Mouse (Mus musculus) neural tube, embryonic 12.5 days (tissue): ENCODE data around the gene Krtap29-1. TPM values are rescaled to one million over a fixed set of nuclear protein-coding genes. Genes with fewer than 3 reads are reported as not detected.

ENCODE experiments used
- ATAC-seq: fragments of 200-750 bp; cut with Nextera tagmentation; 2 replicates; pipeline ENCODE4 v1.8.0; 2017; ENCODE audit warnings: low read depth, mild to moderate bottlenecking, moderate TSS enrichment, moderate library complexity; ENCODE audit not compliant: low FRiP score
- H3K27ac ChIP-seq: fragments of 300-500 bp; sonication (generic); 2 replicates; pipeline ENCODE4 v1.5.1; 2016
- H3K27me3 ChIP-seq: fragments of 300-500 bp; sonication (generic); replicated peaks from 2 replicates; pipeline ENCODE4 v1.6.1; 2016; ENCODE audit warnings: mild to moderate bottlenecking
- H3K36me3 ChIP-seq: fragments of 300-500 bp; sonication (generic); 2 replicates; pipeline ENCODE4 v1.6.1; 2016; ENCODE audit warnings: mild to moderate bottlenecking
- H3K4me1 ChIP-seq: fragments of 300-500 bp; sonication (generic); 2 replicates; pipeline ENCODE4 v1.6.1; 2016
- H3K4me2 ChIP-seq: fragments of 300-500 bp; sonication (generic); replicated peaks from 2 replicates; pipeline ENCODE4 v1.6.1; 2016; ENCODE audit warnings: mild to moderate bottlenecking
- H3K4me3 ChIP-seq: fragments of 300-500 bp; sonication (generic); 2 replicates; pipeline ENCODE4 v1.5.1; 2016
- H3K9ac ChIP-seq: fragments of 300-500 bp; sonication (generic); 2 replicates; pipeline ENCODE4 v1.6.1; 2016; ENCODE audit warnings: mild to moderate bottlenecking
- H3K9me3 ChIP-seq: fragments of 300-500 bp; sonication (generic); 2 replicates; pipeline ENCODE4 v1.6.1; 2016; ENCODE audit warnings: mild to moderate bottlenecking
- WGBS: fragments of 180-500 bp; shearing (Covaris S2); methylation state at CpG from one replicate; pipeline ENCODE4 v1.1.7; 2016; 5-methylcytosine and 5-hydroxymethylcytosine counted together
- polyA plus RNA-seq: library from polyadenylated mRNA; unstranded; fragments of >200 nt; fragmentation: Nextera tagmentation; extraction: Ambion mirVana; gene quantifications from 2 replicates; pipeline ENCODE4 v1.2.1, GENCODE M21; 2016

Krtap29-1 gene
- not detected in 2 replicates for polyA plus RNA-seq

- Histone ChIP-seq H3K27me3 (no peaks in the 10 kb centered on the region), H3K27ac (no peak within 1 kb of the TSS), H3K36me3 (no peaks in the 10 kb centered on the region), H3K4me3 (no peak within 1 kb of the TSS), H3K4me1 (no peaks in the 10 kb centered on the region), H3K9ac (no peak within 1 kb of the TSS), H3K4me2 (no peak within 1 kb of the TSS), H3K9me3 (0 out of 2 replicates have a peak, but pooled peaks cover 4% of the 10 kb centered on the region)
- no peak for ATAC-seq
- 59% methylated on average over 5 of the region's 5 CpGs for WGBS
These were observed at the start of gene Krtap29-1 for GRCm38 (mm10) chr11:99978953-99979352. Krtap29-1 (minus strand) TSS chr11:99979053.

DNA sequence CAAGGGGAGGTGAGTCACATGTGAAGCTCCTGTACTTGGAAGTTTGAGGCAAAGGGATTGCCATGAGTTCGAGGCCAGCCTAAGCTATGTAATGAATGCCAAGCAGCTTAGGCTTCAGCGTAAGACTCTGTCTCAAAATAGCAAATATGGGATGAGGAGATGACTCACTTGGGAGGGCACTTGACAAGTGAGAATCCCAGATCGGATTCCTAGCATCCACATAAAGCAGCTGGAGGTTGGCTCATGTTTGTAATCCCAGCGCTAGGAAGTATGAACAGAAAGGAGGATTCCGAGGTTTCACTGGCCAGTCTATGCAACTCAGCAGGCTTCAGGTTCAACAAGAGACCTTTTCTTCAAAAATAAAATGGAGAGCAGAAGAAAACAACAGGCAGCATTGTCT is 42.6 kb upstream of the Krtap29-1 start:
- Histone ChIP-seq H3K9ac (no peak overlapping the region), H3K4me1 (no peaks in the 10 kb centered on the region), H3K4me3 (no peak overlapping the region), H3K36me3 (no peaks in the 10 kb centered on the region), H3K27ac (no peak overlapping the region), H3K9me3 (no peaks in the 10 kb centered on the region), H3K27me3 (no peaks in the 10 kb centered on the region), H3K4me2 (no peak overlapping the region)
- no peak for ATAC-seq
- WGBS: 89% methylated on average over 5 of the region's 5 CpGs

DNA sequence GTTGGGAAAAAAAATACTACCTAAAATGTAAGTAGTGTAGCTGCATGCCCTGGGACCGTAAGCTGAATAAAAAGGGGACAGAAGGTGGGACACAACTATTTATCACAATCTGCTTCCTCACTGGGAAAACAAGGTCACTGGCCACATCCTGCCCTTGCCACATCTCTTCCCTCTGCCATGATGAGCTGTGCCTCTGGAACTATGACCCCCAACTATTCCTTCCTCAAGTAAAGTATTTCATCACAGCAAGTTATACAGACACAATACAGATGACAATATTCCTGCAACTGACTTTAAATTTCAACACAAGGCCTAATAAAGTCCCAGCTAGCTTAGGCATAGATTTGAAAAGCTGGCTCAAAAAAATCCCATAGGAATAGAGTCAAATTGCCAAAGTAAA is 40.6 kb upstream of the Krtap29-1 start:
- no peak overlapping the region for H3K4me3 ChIP-seq
- H3K36me3 ChIP-seq: no peaks in the 10 kb centered on the region
- H3K4me2 ChIP-seq: no peak overlapping the region
- no peaks in the 10 kb centered on the region for H3K4me1 ChIP-seq
- no peaks in the 10 kb centered on the region for H3K9me3 ChIP-seq
- H3K9ac ChIP-seq: no peak overlapping the region
- H3K27me3 ChIP-seq: no peaks in the 10 kb centered on the region
- no peak overlapping the region for H3K27ac ChIP-seq
- 91% methylated on average over 1 of the region's 1 CpGs for WGBS
- no peak for ATAC-seq

DNA sequence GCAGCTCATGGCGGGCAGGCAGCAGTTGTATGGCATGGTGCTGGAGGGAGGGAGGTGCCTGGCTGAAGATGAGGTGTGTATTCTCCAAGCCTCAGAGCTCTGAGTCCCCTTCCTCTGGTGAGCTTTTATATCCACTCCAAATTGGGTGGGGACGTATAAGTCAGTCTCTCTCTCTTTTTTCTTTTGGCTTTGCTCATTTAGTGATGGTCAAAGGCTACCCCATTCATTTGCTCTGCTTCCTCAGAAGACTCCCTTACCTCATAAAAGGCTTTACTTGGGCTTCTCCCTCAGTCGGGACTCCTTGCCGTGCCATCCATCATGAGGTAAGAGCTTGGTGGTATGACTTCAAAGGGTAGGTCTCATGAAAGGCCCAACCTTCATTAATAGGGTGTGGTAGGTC is 37.3 kb upstream of the Krtap29-1 start, which contains the start of gene Krt33a:
TSS of gene Krt33a (minus strand) at position 101 of the 400 bp plus-strand sequence.
- 68% methylated on average over 4 of the region's 4 CpGs for WGBS
- H3K4me3 ChIP-seq: no peak within 1 kb of the TSS

DNA sequence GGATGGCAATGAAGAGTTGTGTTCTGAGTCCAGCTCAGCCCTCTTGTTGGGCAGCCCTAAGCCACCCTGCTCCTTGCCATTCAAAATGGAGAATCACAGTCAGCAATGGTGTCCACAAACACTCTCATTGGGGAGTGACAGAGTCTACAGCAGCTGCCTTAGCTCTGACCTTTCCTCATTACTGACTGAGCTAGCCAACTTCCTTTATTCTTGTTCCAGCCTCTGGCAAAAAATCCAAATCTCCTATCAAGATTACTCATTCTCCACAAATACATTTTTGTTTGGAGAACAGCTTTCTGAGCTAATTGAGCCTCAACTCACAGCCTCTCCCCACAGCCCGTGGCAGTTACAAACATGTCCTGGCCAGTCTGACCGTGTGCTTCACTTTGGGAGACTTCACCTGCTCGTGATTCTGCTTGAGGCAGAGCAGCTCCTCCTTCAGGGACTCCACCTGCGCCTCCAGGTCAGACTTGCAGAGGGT is 34.9 kb upstream of the Krtap29-1 start:
- Histone ChIP-seq H3K4me2 (no peak overlapping the region), H3K9me3 (no peaks in the 10 kb centered on the region), H3K36me3 (no peaks in the 10 kb centered on the region), H3K4me3 (no peak overlapping the region), H3K9ac (no peak overlapping the region), H3K27me3 (no peaks in the 10 kb centered on the region), H3K27ac (no peak overlapping the region), H3K4me1 (no peaks in the 10 kb centered on the region)
- no peak for ATAC-seq
- WGBS: 85% methylated on average over 4 of the region's 4 CpGs

More for the DNA sequence above, 37.3 kb upstream of the Krtap29-1 start, which contains the start of gene Krt33a:
- Histone ChIP-seq H3K27ac (no peak within 1 kb of the TSS), H3K36me3 (no peaks in the 10 kb centered on the region), H3K4me2 (no peak within 1 kb of the TSS), H3K9ac (no peak within 1 kb of the TSS), H3K9me3 (no peaks in the 10 kb centered on the region), H3K4me1 (no peaks in the 10 kb centered on the region), H3K27me3 (no peaks in the 10 kb centered on the region)
- ATAC-seq: no peak

- 88% methylated on average over 5 of the region's 5 CpGs for WGBS
- no peak for ATAC-seq
- H3K36me3 ChIP-seq: no peaks in the 10 kb centered on the region
These were observed 31.8 kb upstream of the Krtap29-1 start for GRCm38 (mm10) chr11:100010682-100011081.

GRCm38 (mm10) chr11:100008336-100008735 is 29.5 kb upstream of the Krtap29-1 start:
- H3K27me3 ChIP-seq: no peaks in the 10 kb centered on the region
- H3K27ac ChIP-seq: no peak overlapping the region
- no peak for ATAC-seq
- no peak overlapping the region for H3K9ac ChIP-seq
- H3K4me2 ChIP-seq: no peak overlapping the region
- H3K4me3 ChIP-seq: no peak overlapping the region
- no peaks in the 10 kb centered on the region for H3K4me1 ChIP-seq
- H3K36me3 ChIP-seq: no peaks in the 10 kb centered on the region
- 80% methylated on average over 5 of the region's 5 CpGs for WGBS
- H3K9me3 ChIP-seq: no peaks in the 10 kb centered on the region

More at GRCm38 (mm10) chr11:100010682-100011081, 31.8 kb upstream of the Krtap29-1 start:
- Histone ChIP-seq H3K9ac (no peak overlapping the region), H3K27me3 (no peaks in the 10 kb centered on the region), H3K4me2 (no peak overlapping the region), H3K4me3 (no peak overlapping the region), H3K4me1 (no peaks in the 10 kb centered on the region), H3K27ac (no peak overlapping the region), H3K9me3 (no peaks in the 10 kb centered on the region)

DNA sequence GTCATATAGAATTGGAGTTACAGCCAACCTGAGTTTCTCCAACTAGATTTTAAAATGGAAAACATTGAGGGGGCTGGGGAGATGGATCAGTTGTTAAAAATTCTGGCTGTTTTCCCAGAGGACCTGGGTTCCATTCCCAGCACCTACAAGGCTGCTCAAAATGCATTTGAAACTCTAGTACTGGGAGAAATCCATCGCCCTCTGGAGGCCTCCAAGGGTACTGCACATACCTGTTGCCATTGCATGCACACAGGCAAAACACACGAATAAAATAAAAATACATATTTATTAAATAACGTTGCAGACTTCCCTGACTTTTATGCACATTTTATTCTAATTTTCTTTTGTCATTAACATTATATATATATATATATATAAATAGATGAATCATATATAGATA is 27.8 kb upstream of the Krtap29-1 start:
- Histone ChIP-seq H3K36me3 (no peaks in the 10 kb centered on the region), H3K27ac (no peak overlapping the region), H3K4me3 (no peak overlapping the region), H3K4me2 (no peak overlapping the region), H3K9me3 (no peaks in the 10 kb centered on the region), H3K4me1 (no peaks in the 10 kb centered on the region), H3K27me3 (no peaks in the 10 kb centered on the region), H3K9ac (no peak overlapping the region)
- WGBS: 52% methylated on average over 3 of the region's 3 CpGs
- no peak for ATAC-seq

DNA sequence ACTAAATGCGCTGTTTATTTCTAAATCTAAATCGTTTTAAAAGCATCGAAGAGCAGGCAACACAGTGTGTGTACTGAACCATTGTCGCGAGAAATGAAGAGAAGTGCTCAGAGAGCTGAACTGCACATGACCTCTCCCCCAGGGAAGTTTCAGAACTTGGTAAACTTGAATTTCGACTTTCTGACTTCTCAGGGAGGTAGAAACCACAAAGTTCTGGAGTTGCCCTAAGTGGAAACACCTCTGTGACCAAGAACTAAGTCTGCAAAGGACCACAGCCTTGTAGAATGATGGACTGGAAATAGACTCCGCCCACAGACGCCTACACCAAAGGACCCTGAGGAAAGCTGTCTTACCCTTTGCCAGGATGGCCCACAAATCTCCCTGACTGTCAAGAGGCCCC is 27.1 kb upstream of the Krtap29-1 start:
- Histone ChIP-seq H3K9ac (no peak overlapping the region), H3K4me3 (no peak overlapping the region), H3K9me3 (no peaks in the 10 kb centered on the region), H3K4me1 (no peaks in the 10 kb centered on the region), H3K27me3 (no peaks in the 10 kb centered on the region), H3K36me3 (no peaks in the 10 kb centered on the region), H3K4me2 (no peak overlapping the region), H3K27ac (no peak overlapping the region)
- whole genome bisulfite sequencing: 85% methylated on average over 8 of the region's 8 CpGs
- no peak for ATAC-seq

GRCm38 (mm10) chr11:100004846-100005245 is 26.0 kb upstream of the Krtap29-1 start:
- Histone ChIP-seq H3K27me3 (no peaks in the 10 kb centered on the region), H3K36me3 (no peaks in the 10 kb centered on the region), H3K9me3 (no peaks in the 10 kb centered on the region), H3K9ac (no peak overlapping the region), H3K4me1 (no peaks in the 10 kb centered on the region), H3K4me2 (no peak overlapping the region), H3K27ac (no peak overlapping the region), H3K4me3 (no peak overlapping the region)
- 29% methylated on average over 6 of the region's 6 CpGs for WGBS
- no peak for ATAC-seq

GRCm38 (mm10) chr11:99999091-99999490 is 20.2 kb upstream of the Krtap29-1 start:
- H3K27me3 ChIP-seq: 0 out of 2 replicates have a peak, but pooled peaks cover 2% of the 10 kb centered on the region
- no peaks in the 10 kb centered on the region for H3K4me1 ChIP-seq
- 92% methylated on average over 7 of the region's 7 CpGs for WGBS
- H3K4me2 ChIP-seq: no peak overlapping the region
- H3K9me3 ChIP-seq: no peaks in the 10 kb centered on the region
- no peak for ATAC-seq
- no peak overlapping the region for H3K4me3 ChIP-seq
- no peak overlapping the region for H3K9ac ChIP-seq
- H3K36me3 ChIP-seq: no peaks in the 10 kb centered on the region
- no peak overlapping the region for H3K27ac ChIP-seq

- ATAC-seq: no peak
- H3K9ac ChIP-seq: no peak overlapping the region
- 54% methylated on average over 4 of the region's 4 CpGs for WGBS
These were observed 15.5 kb upstream of the Krtap29-1 start for GRCm38 (mm10) chr11:99994384-99994661.

DNA sequence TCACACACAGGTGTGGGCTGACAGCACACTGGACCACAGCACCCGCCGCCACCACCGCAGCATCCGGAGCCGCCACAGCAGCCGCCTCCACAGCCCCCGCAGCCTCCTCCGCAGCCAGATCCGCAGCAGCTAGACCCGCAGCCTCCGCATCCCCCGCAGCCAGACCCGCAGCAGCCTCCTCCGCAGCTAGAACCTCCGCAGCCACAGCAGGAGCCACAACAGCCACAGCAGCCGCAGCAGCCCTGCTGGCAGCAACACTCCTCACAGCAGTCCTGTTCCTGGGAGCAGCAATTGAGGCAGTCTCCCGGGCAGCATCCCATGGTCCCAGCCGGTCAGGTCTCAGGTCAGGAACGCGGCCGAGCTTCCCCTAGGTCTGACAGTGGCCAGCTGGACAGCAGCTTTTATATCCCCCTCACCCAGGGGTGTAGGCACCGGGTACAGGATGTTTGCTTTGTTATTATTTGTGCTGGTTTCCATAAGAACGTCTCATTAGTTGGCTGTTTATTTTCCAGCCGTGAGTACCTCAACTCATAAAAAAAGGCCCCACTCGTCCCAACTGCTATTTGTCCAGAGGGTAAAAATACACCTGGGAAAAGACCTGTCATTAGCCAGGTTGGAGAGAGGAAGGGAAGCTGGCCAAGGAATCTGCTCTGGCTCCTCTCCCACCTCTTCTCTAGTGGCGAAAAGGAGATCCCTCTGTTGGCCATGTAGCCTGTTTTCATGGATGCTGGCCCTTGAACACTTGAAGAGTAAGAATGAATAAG is 14.9 kb upstream of the Krtap29-1 start, which contains the start of gene Krtap17-1:
TSS of gene Krtap17-1 (minus strand) at position 375 of the 764 bp plus-strand sequence.
- Histone ChIP-seq H3K9ac (peak within 1 kb of the TSS; percentile 40; the same call in 1 of the 2 replicates), H3K4me2 (peak within 1 kb of the TSS; percentile 49), H3K4me1 (0 out of 2 replicates have a peak, but pooled peaks cover 4% of the 10 kb centered on the region), H3K4me3 (no peak within 1 kb of the TSS), H3K36me3 (no peaks in the 10 kb centered on the region), H3K27me3 (peaks cover 9% of the 10 kb centered on the region; the same call in 1 of the 2 replicates), H3K27ac (no peak within 1 kb of the TSS), H3K9me3 (no peaks in the 10 kb centered on the region)
- ATAC-seq: no peak
- 24% methylated on average over 26 of the region's 26 CpGs for WGBS

More at GRCm38 (mm10) chr11:99994384-99994661, 15.5 kb upstream of the Krtap29-1 start:
- Histone ChIP-seq H3K36me3 (no peaks in the 10 kb centered on the region), H3K27me3 (peaks cover 9% of the 10 kb centered on the region; the same call in 1 of the 2 replicates), H3K4me3 (no peak overlapping the region), H3K4me2 (no peak overlapping the region), H3K27ac (no peak overlapping the region), H3K9me3 (no peaks in the 10 kb centered on the region), H3K4me1 (0 out of 2 replicates have a peak, but pooled peaks cover 4% of the 10 kb centered on the region)
